Mouse (Mus musculus) limb, embryonic 14.5 days (tissue): Measurements from ENCODE around the gene Ptpn4. TPM values are rescaled to one million over a fixed set of nuclear protein-coding genes. Genes with fewer than 3 reads are reported as not detected.

Source experiments
- ATAC-seq: fragments of 200-750 bp; cut with Nextera tagmentation; 2 replicates; pipeline ENCODE4 v1.8.0; 2017; ENCODE audit warnings: low read depth, moderate number of reproducible peaks, moderate TSS enrichment; ENCODE audit not compliant: low FRiP score
- DNase-seq: peaks from one replicate; pipeline ENCODE4 v3.0.0-alpha.2; 2015; ENCODE audit warnings: low spot score
- H3K27ac ChIP-seq: fragments of 300-500 bp; sonication (generic); replicated peaks from 2 replicates; pipeline ENCODE4 v1.5.1; 2014; ENCODE audit warnings: low read depth, mild to moderate bottlenecking, low read length, moderate library complexity, mixed read lengths
- H3K27me3 ChIP-seq: fragments of 300-500 bp; sonication (generic); 2 replicates; pipeline ENCODE4 v1.6.1; 2014; ENCODE audit warnings: low read length, mixed read lengths; ENCODE audit not compliant: control insufficient read depth, insufficient read depth
- H3K36me3 ChIP-seq: fragments of 300-500 bp; sonication (generic); 2 replicates; pipeline ENCODE4 v1.6.1; 2014; ENCODE audit warnings: mild to moderate bottlenecking, low read length, moderate library complexity, mixed read lengths; ENCODE audit not compliant: control insufficient read depth, insufficient read depth
- H3K4me1 ChIP-seq: fragments of 300-500 bp; sonication (generic); 2 replicates; pipeline ENCODE4 v1.6.1; 2014; ENCODE audit warnings: antibody characterized with exemption, low read length, mixed read lengths; ENCODE audit not compliant: control insufficient read depth, insufficient read depth
- H3K4me2 ChIP-seq: fragments of 300-500 bp; sonication (generic); replicated peaks from 2 replicates; pipeline ENCODE4 v1.6.1; 2014; ENCODE audit warnings: low read depth, mild to moderate bottlenecking, low read length, moderate library complexity; ENCODE audit not compliant: severe bottlenecking
- H3K4me3 ChIP-seq: fragments of 300-500 bp; sonication (generic); replicated peaks from 2 replicates; pipeline ENCODE4 v1.5.1; 2014; ENCODE audit warnings: low read length
- H3K9ac ChIP-seq: fragments of 300-500 bp; sonication (generic); 2 replicates; pipeline ENCODE4 v1.6.1; 2014; ENCODE audit warnings: mild to moderate bottlenecking, low read depth, low read length, moderate library complexity; ENCODE audit not compliant: severe bottlenecking
- H3K9me3 ChIP-seq: fragments of 300-500 bp; sonication (generic); 2 replicates; pipeline ENCODE4 v1.6.1; 2016; ENCODE audit warnings: low read length; ENCODE audit not compliant: control insufficient read depth
- POLR2A ChIP-seq: fragments of 200-500 bp; IDR thresholded peaks from 2 replicates; pipeline ENCODE4 v1.8.0; 2012; ENCODE audit warnings: inconsistent platforms, mild to moderate bottlenecking, moderate library complexity, borderline replicate concordance; ENCODE audit not compliant: insufficient read depth, insufficient read length; ENCODE audit errors: extremely low read depth
- WGBS: fragments of 180-500 bp; shearing (Covaris S2); extraction: QIAGEN DNeasy Blood & Tissue Kit; methylation state at CpG from one replicate; pipeline ENCODE4 v1.1.7; 2014; 5-methylcytosine and 5-hydroxymethylcytosine counted together
- polyA plus RNA-seq, 2 experiments: library from polyadenylated mRNA; depleted of rRNA in 1 of 2; stranded (reverse) in 1 of 2; unstranded in 1 of 2; fragments of >200 nt; fragmentation: Nextera tagmentation in 1 of 2; extraction: Ambion mirVana in 1 of 2; gene quantifications; 2 replicates each; pipeline versions ENCODE4 v1.2.1 to v1.2.3; 2012 to 2014

The Ptpn4 gene
- polyA plus RNA-seq, 2 experiments = 4.2 to 7.5 TPM

DNA sequence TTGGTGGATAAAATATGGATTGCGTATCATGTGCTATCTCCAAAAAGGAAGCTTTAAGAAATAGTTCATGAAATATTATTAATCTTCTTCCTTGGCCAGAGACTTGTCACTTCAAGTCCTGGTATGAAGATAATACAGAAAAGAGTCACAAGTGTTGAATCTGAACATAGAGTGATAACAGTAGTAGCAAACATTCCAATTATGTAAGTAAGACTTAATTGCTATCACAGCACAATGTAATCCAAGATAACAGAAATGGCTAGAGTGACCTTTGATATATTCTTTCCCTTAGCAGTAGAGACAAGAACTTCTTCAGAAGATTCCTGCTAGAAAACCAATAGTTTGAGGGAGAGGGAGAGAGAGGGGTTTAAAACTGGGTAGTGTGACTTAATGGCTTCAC, 140.6 kb downstream of the Ptpn4 start:
- ATAC-seq (no peak), DNase-seq (no peak)
- TF ChIP-seq POLR2A = no peak

DNA sequence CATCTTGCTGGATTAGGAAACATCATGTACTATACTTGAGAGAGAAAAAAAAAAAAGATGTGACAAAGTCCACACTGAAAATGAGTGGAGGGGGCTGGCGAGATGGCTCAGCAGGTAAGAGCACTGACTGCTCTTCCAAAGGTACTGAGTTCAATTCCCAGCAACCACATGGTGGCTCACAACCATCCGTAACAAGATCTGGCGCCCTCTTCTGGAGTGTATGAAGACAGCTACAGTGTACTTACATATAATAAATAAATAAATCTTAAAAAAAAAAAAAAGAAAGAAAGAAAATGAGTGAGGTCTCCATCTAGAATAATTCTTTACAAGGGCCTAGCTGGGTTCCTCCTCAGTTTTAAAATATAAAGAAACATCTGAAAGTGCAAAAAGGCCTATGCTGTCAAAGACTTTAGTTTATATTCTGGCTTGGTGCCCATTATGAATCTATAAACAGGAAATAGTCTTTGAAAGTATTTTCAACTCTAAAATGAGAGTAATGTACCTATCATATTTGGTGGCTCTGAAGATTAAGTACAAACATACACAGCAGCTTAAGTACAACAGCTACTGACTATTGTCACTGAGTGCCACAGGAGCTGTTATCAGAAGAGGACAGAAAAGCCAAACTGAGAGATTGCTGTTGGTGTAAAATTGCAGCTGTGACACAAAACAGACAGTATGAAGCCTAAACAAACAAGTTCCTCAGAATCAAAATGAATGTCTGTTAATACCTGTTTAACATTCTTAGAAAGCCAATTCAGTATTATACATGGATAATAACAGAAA, 151.4 kb downstream of the Ptpn4 start:
- no peak for TF ChIP-seq POLR2A
- H3K4me3 ChIP-seq = no peak overlapping the region
- H3K9me3 ChIP-seq = no peaks in the 10 kb centered on the region
- no peak overlapping the region for H3K27ac ChIP-seq
- no peaks in the 10 kb centered on the region for H3K4me1 ChIP-seq
- H3K27me3 ChIP-seq = no peaks in the 10 kb centered on the region
- H3K9ac ChIP-seq = no peak overlapping the region
- no peak for ATAC-seq
- no peak for DNase-seq
- peaks cover 10% of the 10 kb centered on the region for H3K36me3 ChIP-seq
- no peak overlapping the region for H3K4me2 ChIP-seq
- WGBS = 93% methylated on average over 3 of the region's 3 CpGs

More for the DNA sequence above, 140.6 kb downstream of the Ptpn4 start:
- Histone ChIP-seq H3K27ac (no peak overlapping the region), H3K36me3 (peaks cover 13% of the 10 kb centered on the region), H3K4me3 (no peak overlapping the region), H3K27me3 (no peaks in the 10 kb centered on the region), H3K9ac (no peak overlapping the region), H3K4me1 (no peaks in the 10 kb centered on the region), H3K9me3 (no peaks in the 10 kb centered on the region), H3K4me2 (no peak overlapping the region)
- WGBS = 97% methylated on average over 1 of the region's 1 CpGs

DNA sequence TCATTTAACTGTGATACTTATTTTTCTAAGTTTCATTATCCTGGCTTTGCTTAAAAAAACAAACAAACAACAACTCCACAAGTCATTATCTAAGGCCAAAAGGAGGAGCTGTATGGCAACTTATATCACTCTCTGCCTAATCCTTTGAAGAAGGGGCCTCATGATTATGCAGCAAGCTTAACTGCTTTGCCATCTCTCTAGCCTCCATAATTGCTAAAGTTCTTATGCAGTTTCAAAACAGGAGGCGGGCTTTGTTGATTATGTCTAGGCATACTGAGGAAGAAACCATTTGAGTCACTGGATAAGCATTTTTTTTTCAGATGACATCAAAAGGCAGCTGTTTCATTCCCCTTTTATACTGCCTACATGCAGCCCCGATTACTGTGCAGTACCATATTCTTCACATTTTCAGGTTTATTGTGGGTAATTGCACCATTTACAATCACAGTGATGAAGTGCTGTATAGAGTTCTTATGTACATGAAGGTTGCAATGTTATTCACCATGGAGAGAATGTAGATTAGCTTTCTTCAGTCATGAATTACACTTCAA, 155.7 kb downstream of the Ptpn4 start:
- H3K4me2 ChIP-seq = no peak overlapping the region
- H3K27me3 ChIP-seq = no peaks in the 10 kb centered on the region
- TF ChIP-seq POLR2A = no peak
- no peaks in the 10 kb centered on the region for H3K4me1 ChIP-seq
- no peak for DNase-seq
- no peaks in the 10 kb centered on the region for H3K9me3 ChIP-seq
- H3K4me3 ChIP-seq = no peak overlapping the region
- no peak for ATAC-seq
- no peak overlapping the region for H3K9ac ChIP-seq
- no peak overlapping the region for H3K27ac ChIP-seq
- peaks cover 18% of the 10 kb centered on the region for H3K36me3 ChIP-seq
- WGBS = 77% methylated on average over 2 of the region's 2 CpGs

DNA sequence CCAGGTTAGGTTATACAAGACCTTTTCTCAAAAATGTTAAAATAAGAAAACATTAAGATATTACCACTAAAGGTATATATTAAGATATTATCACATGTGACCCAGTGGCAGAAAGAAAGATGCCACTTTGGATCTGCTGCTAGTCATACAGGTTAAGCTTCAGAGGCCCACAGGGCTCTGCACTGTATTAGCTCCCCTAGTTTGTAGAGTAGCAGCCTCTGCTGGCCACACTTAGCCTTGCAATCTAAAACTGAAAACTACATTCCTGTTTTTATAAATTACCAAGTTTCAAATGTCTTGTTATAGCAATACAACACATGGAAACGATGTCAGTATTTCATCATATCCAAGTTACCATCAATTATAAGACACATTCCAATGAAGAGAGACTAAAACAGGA, 162.4 kb downstream of the Ptpn4 start:
- Histone ChIP-seq H3K9me3 (no peaks in the 10 kb centered on the region), H3K4me3 (no peak overlapping the region), H3K9ac (no peak overlapping the region), H3K36me3 (peaks cover 18% of the 10 kb centered on the region), H3K4me1 (no peaks in the 10 kb centered on the region), H3K27me3 (no peaks in the 10 kb centered on the region), H3K4me2 (no peak overlapping the region), H3K27ac (no peak overlapping the region)
- DNase-seq = peak; percentile 16
- peak; percentile 70 for ATAC-seq
- WGBS = 64% methylated on average over 1 of the region's 1 CpGs
- TF ChIP-seq POLR2A = no peak

DNA sequence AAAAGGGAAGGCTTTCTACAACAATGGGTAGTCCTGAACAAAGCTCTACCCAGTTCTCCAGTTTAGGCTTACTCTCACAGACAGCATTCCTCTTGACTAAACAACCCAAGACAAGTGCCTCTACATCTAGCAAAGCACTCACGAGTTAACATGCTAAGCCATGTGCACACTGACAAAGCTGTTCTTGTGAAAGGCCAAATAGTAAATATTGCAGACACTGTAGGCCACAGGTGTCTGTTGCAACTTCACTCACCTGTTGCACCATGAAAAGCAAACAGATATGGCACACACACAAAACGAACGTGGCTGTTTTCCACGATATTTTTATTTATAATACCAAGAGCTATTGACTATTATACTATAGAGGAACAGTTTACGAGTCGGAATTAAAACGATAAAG, 170.5 kb downstream of the Ptpn4 start:
- 89% methylated on average over 7 of the region's 7 CpGs for WGBS
- ATAC-seq = no peak
- H3K27ac ChIP-seq = no peak overlapping the region
- H3K4me2 ChIP-seq = no peak overlapping the region
- TF ChIP-seq POLR2A = no peak
- no peaks in the 10 kb centered on the region for H3K27me3 ChIP-seq
- 0 out of 2 replicates have a peak, but pooled peaks cover 2% of the 10 kb centered on the region for H3K36me3 ChIP-seq
- H3K4me3 ChIP-seq = no peak overlapping the region
- DNase-seq = no peak
- H3K9me3 ChIP-seq = no peaks in the 10 kb centered on the region
- H3K4me1 ChIP-seq = no peaks in the 10 kb centered on the region
- H3K9ac ChIP-seq = no peak overlapping the region
